ENCODE assay signal across 8 mouse cellular contexts in the genomic region with DNA sequence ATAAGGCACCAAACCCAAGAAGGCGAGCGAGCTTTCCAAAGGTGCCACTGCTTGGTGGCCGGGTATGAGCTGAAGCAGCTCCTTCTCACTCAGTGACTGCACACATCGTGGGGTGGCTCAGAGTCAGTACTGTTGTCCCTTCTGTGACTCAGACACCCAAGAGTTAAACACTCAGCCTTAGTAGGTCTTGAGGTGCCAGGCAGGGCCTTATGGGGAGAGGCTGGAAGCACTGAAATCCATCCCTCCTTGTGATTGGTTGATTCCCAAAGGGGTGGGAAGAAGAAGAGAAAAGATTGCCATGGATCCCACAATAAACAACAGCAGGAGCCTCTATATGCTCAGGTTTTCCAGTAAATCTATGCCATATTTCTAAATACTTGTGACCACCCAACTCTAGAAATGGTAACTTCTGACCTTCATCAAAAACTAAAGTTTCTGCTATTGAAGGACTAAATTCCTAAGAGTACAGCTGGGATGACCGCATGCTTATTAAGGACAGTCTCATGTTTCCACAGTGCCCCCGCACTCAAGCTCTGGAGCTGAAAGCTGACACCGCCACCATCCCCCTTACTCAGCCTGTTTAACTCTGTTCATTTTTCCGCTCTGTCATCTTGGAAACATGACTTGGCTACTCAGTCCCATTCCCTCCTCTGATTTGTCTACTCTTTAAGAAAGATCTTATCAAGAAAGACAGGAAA.
DNase-seq lines count a peak whose midpoint lies in the region; ATAC-seq and TF ChIP-seq lines count a peak whose summit lies in the region.

No protein-coding gene starts in this region.

- H3K27ac ChIP-seq in lung, embryonic 15.5 days = peak overlapping the region; percentile 78
- peak overlapping the region; percentile 95 for H3K27ac ChIP-seq in heart, embryonic 13.5 days (replicated peaks)

- DNase-seq in lung, adult 2 months = no peak
- peak; percentile 91 for DNase-seq in embryo, embryonic 10.5 days (ENCODE audit: low spot score)
- DNase-seq in retina, embryonic 14.5 days (ENCODE audit: low spot score) = peak; percentile 50
- DNase-seq in testis, postnatal 14 days (ENCODE audit: low spot score) = no peak
- no peak for DNase-seq in c-Kit-positive CD71-positive TER-119-positive erythroid progenitor cells, embryonic 14.5 days (ENCODE audit: low spot score)

- ATAC-seq in lung, embryonic 15.5 days (ENCODE audit: borderline replicate concordance, extremely low read depth, low FRiP score, low TSS enrichment) = peak; percentile 82; the same call in 1 of the 2 replicates
- ATAC-seq in heart, embryonic 13.5 days (ENCODE audit: extremely low read depth, insufficient number of reproducible peaks, low FRiP score, low TSS enrichment) = peak; percentile 55; the same call in 1 of the 2 replicates
- ATAC-seq in CD4-positive, CD25-positive, alpha-beta regulatory T cell, adult 4 months = no peak

- no peaks in the 10 kb centered on the region for H3K36me3 ChIP-seq in lung, embryonic 15.5 days
- no peaks in the 10 kb centered on the region for H3K36me3 ChIP-seq in heart, embryonic 13.5 days

- 31% methylated on average over 8 of the region's 8 CpGs for WGBS in lung, embryonic 15.5 days
- 69% methylated on average over 8 of the region's 8 CpGs for WGBS in lung, adult 2 months
- 33% methylated on average over 8 of the region's 8 CpGs for WGBS in heart, embryonic 13.5 days

- no peak overlapping the region for H3K9ac ChIP-seq in lung, embryonic 15.5 days
- H3K9ac ChIP-seq in heart, embryonic 13.5 days = peak overlapping the region; percentile 73

- no peaks in the 10 kb centered on the region for H3K27me3 ChIP-seq in lung, embryonic 15.5 days
- no peaks in the 10 kb centered on the region for H3K27me3 ChIP-seq in heart, embryonic 13.5 days (replicated peaks)

- H3K4me3 ChIP-seq in lung, embryonic 15.5 days = no peak overlapping the region
- H3K4me3 ChIP-seq in lung, adult 2 months (replicated peaks; ENCODE audit: extremely low read depth, low read depth, low read length) = no peak overlapping the region
- H3K4me3 ChIP-seq in heart, embryonic 13.5 days = no peak overlapping the region

- H3K4me1 ChIP-seq in lung, embryonic 15.5 days = peaks cover 45% of the 10 kb centered on the region
- H3K4me1 ChIP-seq in lung, adult 2 months (ENCODE audit: control insufficient read depth, insufficient read depth, low read length) = peaks cover 6% of the 10 kb centered on the region; the same call in 1 of the 2 replicates
- H3K4me1 ChIP-seq in heart, embryonic 13.5 days = peaks cover 95% of the 10 kb centered on the region

- H3K4me2 ChIP-seq in lung, embryonic 15.5 days = no peak overlapping the region; the same call in 1 of the 2 replicates
- peak overlapping the region; percentile 47 for H3K4me2 ChIP-seq in heart, embryonic 13.5 days

- H3K9me3 ChIP-seq in lung, embryonic 15.5 days = no peaks in the 10 kb centered on the region
- H3K9me3 ChIP-seq in heart, embryonic 13.5 days = no peaks in the 10 kb centered on the region

- TF ChIP-seq CTCF in lung, adult 2 months (IDR thresholded peaks at IDR 0.05; ENCODE audit: insufficient read depth, low read length) = no peak

- TF ChIP-seq POLR2A in lung, adult 2 months (IDR thresholded peaks at IDR 0.05; ENCODE audit: borderline replicate concordance, extremely low read depth, low read depth, low read length) = no peak

Comparison
In these comparisons a context has a peak if more than half of its experiments do, and no peak if none do; other contexts are left out.
1. DNase-seq: peak in embryo, embryonic 10.5 days (single experiment) and retina, embryonic 14.5 days (single experiment); none in lung, adult 2 months (single experiment), testis, postnatal 14 days (single experiment) and c-Kit-positive CD71-positive TER-119-positive erythroid progenitor cells, embryonic 14.5 days (single experiment).